Mouse (Mus musculus): ENCODE results near the gene Arid1b.

- TF ChIP-seq ZNF384 (IDR thresholded peaks at IDR 0.05; ENCODE audit: low read depth, low read length) (no peak), MAFK (IDR thresholded peaks at IDR 0.05; ENCODE audit: insufficient read depth, low read depth, low read length) (no peak), CHD2 (IDR thresholded peaks at IDR 0.05; ENCODE audit: low read depth, low read length) (no peak), ZC3H11A (IDR thresholded peaks at IDR 0.05; ENCODE audit: borderline replicate concordance, low read depth, low read length) (no peak), HCFC1 (IDR thresholded peaks at IDR 0.05; ENCODE audit: borderline replicate concordance, insufficient read depth, low read length) (no peak)
Measured at GRCm38 (mm10) chr17:5312307-5312706, 318.2 kb downstream of the Arid1b start.

Measured in ES-E14 (cell line).